Mouse (Mus musculus) ovary, postnatal 10 days (tissue): ENCODE results near the gene Ranbp1.
"Not testable (repeated sequence)": the region's sequence is repeated elsewhere in the genome, so short reads cannot be mapped to it uniquely, and the experiment has no call there.

Source experiments
- DNase-seq: peaks from one replicate; pipeline ENCODE4 v3.0.0; 2022; ENCODE audit warnings: low spot score

Gene Ranbp1

DNA sequence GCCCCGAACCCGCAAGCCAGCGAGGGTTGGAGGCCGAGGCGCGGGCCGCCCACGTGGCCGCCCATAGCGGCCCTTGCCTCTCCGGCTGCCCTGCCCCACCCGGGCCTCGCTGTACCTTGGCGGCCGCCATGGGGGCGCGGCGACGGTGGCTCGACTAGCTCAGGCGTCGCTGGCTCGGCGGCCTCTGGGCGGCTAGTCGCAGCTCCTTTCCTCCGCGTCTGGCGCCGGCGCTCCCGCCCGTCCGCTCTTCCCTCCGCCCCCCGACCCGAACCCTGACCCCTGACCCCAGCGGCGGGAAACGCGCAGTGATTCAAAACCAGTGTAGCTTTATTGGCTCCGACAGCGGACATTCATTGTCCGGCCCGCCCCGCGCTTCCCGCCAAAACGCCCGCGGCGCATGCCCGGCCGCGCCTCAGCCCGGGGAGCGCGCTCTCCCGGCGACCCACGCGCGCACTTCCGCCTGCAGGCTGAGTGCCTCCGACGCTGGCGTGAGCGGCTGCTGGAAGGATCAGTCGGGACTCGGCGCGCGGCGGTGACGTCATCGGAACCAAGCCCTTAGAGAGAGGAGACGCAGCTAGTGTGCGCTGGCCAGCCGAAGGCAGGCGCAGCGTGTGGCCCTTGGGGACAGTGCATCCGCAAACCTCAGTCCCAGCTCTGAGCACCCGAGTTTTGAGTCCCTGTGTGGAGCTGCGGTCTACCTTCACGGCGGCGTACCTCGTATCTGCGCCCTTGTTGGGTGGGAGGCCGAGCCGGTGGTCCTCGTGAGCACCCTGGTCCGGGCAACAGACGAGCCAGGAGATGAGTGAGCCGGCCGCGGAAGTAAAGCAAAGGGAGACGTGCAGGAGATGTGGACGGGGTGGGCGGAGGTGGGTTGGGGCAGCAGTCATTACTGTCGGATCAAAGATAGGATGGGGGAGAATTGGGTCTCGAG is at the start of gene Ranbp1, which contains the start of gene Trmt2a:
Gene Ranbp1, minus strand, starts transcription at position 300 of the 931 bp plus-strand sequence.
Gene Trmt2a, plus strand, starts transcription at position 247 of the 931 bp plus-strand sequence.
- peak; percentile 97 for DNase-seq

DNA sequence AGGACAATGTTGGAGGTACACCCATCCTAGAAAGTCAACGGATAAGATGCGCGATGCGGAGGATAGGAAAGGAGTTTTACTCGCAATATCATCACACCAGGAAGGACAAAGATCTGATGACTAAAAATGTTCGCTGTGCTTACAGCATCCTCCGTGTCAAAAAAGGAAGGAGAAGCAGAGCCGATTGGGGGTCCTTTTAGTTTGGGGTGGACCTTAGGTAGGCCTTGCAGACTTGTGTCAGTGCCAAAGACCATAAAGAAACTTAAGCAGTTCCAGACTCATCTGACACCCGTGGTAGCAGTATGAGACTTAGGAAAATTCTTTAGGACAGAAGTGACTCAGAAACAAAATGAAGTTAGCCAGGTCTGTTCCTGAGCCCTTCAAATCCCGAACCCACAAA is 41.1 kb upstream of the Ranbp1 start:
- not testable (repeated sequence) for DNase-seq

DNA sequence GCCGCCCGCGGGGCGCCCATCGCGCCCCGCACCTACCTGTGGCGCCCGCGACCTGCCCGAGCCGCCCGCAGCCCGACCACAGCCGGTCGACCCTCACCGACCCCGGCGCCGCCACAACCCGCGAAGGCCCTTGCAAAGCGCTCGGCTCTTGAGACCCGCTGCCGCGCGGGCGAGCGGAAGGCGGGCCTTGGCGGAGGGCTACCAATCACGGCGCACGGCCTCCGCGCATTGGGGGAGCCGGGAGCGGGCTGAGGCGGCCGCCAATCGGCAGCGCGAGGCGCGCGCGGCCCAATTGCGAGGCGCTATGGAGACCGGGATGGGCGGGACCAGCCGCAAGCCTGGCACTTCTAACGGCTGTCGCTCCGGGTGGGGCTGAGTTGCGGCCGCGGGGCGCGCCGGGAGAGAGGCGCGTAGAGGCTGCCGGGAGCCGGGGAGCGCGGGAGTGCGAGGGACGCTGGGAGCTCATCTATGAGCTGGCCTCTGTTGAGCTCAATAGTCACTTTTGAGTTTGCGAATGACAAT is 40.6 kb upstream of the Ranbp1 start, which contains the start of gene Dgcr8:
Gene Dgcr8, minus strand, starts transcription at position 180 of the 522 bp plus-strand sequence.
- peak; percentile 94 for DNase-seq

DNA sequence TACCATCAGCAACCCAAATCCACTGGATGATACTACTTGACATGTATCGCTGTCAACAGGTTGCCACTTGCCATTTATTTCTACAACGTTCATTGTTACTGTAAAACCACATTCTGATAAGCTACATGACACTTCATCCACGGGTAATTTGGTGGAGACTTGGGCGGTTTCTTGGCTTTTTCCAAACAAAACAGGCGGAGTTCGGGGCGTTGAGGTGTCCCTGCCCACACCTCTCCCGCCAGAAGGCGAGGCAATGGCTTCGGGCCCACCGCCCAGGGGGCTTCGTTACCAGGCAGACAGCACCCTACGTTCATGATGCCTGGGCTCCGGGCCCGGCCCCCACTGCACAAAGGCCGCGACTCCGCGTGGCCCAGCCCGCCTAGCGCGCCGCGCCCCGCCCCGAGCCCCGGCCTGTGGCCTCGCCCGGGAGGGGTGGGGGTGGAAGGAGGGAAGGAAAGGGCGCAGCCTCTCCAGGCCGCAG is 40.1 kb upstream of the Ranbp1 start:
- DNase-seq, result no peak

DNA sequence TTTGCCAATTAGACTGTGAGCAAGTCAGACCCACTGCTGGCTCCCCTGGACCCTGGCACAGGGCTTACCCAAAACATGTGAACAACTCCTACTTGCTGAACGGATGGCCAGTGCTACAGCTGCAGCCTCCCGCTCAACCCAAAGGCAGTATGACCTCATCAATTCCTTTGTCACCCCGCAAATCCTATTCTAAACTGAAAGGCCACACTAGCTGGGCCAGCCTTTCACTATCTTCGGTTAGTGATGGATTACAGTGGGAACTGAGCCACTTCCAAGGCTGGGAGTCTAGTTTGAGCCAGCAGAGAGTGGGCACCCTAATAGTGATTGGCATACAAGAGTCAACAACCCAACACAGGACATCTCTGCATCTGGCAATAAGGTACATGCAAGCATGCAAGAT is 39.6 kb upstream of the Ranbp1 start:
- no peak for DNase-seq

DNA sequence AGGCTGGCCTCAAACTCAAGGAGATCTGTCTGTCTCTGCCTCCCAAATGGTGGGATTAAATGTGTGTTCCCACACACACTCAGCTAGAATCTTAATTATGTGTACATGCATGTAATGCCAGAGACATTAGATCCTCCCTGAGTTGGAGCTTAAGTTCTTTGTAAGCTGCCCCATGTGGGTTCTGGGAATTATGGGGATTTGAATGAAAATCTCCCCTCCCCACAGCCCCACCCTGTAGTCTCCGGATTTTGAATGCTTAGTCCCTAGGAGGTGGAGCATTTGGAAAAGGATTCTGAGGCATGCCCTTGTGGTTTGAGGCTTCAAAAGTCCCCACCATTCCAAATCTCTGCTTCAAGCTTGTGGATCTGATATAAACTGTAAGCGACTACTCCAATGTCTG is 26.6 kb upstream of the Ranbp1 start:
- DNase-seq, result no peak

DNA sequence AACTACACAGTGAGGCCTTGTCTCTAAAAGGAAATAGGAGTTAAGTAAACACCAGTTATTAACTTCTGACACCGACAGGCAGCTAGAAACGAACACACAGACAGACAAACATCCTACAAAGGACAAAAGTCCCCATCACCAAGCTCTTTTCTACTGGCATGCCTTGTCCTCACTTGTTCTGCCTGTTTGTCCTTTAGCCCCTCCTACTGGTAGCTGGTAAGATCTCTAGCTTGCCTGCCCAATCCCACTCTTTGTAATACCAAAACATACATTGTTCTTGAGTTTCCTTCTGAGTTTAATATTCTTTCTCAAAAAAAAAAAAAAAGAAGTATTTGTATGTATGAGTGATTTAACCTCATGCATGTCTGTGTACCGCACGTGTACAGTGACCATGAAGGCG is 19.6 kb upstream of the Ranbp1 start:
- no peak for DNase-seq

DNA sequence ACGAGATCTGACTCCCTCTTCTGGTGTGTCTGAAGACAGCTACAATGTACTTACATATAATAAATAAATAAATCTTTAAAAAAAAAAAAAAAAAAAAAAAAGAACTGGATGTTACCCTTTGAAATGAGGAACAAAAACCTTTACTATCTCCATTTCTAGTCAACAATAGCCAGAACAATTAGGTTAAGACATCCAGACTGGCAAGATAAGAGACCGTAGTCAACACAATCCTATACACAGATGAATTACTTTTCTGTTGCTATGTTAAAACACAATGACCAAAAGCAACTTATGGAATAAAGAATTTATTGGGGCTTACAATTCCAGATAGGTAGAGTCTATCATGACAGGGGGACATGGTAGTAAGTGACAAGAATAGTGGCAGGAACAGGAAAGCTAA is 16.5 kb upstream of the Ranbp1 start:
- no peak for DNase-seq

DNA sequence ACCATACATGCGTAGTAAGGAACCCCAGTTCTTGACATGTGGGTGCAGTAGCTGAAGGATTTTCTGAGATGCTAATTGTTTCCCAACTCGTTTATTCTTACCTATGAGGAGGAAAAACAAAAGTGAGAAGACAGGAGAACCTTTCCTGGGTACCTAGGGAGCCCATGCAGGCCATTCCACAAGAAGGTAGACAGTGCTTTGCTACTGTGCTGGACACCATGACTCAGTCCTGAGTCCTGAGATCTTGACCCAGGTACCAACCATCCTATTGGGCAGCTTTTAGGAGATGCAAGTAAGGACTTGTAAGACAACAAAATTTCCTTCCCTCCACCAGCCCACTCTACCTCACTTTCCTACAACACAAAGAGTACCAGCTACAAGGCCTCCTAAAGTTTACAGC is 9.7 kb upstream of the Ranbp1 start, which contains the start of gene Gm49776:
Gene Gm49776, minus strand, starts transcription at position 101 of the 400 bp plus-strand sequence.
- DNase-seq, result no peak

DNA sequence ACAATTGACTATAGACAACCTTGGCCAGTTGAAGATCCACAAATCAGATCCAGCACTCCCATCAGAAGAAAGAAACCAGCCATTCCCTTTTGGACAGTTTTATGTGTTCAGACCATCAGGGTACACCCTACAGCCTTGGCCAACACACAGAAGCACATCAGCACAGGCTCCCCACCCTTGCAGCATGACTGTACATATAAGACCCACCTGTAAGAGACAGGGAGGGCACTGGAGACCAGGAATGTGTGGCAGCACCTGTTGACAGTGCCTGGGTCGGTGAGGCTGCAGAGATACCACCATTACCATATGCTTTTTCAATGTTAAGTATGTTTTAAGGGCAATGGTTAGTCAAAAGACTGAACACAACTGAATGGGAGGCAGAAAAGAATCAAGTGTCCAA is 5.3 kb upstream of the Ranbp1 start:
- no peak for DNase-seq

DNA sequence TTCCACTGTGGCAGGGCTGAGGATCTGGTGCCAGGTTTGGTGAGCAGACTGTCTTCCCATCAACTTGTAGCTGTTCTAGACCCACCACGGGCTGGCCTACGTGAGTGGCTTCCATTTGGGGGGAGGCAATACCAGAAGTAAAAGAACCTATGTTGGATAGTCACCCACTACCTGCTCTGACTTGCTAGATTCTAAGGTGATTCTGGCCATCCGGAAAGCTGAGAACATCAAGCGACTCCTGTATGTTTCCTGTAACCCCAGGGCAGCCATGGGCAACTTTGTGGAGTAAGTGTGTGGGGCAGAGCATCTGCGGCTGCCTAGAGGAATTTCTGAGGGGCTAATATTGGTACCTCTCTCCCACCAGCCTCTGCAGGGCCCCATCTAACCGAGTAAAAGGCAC is 4.2 kb upstream of the Ranbp1 start:
- DNase-seq, result no peak

DNA sequence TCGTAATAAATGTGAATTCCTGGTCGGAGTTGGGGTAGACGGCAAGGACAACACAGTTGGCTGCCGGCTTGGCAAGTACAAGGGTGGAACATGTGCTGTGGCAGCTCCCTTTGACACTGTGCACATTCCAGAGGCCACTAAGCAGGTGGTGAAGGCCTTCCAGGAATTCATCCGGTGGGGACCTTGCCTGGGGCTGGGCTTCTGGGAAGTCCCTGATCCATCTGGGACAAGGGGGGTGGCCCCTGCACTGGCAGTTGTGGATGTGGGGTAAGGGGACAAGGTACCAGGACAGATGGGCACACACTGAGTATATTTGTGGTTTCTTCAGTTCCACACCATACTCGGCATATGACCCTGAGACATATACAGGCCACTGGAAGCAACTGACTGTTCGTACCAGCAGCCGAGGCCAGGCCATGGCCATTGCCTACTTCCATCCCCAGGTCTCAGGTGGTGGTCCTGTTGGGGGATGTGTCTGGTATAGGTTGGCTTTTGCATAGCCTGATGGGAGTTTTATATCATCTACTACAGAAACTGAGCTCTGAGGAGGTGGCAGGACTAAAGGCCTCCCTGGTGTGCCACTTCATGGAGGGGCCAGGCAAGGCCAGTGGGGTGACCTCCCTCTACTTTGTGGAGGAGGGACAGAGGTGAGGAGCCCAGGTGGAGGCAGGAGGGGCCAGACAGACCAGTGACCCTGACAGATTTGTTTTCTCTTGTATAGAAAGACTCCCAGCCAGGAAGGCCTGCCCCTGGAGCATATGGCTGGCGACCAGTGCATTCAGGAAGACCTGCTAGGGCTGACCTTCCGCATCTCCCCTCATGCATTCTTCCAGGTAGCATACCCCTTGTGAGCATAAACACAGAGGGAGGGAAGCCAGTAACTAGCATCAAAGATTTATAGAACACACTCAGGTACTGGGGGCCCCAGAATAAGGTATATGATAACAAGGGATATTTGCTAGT is 2.6 kb upstream of the Ranbp1 start:
- no peak for DNase-seq

DNA sequence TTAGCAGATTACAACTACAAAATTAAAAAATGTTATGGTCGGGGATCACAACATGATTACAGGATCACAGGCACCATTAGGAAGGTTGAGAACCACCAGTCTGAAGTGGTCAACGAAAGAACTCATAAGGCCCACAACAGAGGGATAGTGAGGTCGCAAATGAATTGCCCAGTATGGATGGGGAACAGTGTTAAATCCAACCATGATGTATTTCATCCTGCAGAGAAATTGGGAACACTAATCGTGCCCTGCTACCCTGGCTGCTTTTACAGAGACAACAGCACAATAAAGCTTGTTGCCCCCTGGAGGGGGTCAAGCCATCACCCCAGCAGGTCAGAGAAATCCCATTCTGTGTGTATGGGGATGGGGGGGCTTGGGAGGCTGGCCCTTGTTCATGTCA is 1.7 kb upstream of the Ranbp1 start:
- DNase-seq, result no peak

DNA sequence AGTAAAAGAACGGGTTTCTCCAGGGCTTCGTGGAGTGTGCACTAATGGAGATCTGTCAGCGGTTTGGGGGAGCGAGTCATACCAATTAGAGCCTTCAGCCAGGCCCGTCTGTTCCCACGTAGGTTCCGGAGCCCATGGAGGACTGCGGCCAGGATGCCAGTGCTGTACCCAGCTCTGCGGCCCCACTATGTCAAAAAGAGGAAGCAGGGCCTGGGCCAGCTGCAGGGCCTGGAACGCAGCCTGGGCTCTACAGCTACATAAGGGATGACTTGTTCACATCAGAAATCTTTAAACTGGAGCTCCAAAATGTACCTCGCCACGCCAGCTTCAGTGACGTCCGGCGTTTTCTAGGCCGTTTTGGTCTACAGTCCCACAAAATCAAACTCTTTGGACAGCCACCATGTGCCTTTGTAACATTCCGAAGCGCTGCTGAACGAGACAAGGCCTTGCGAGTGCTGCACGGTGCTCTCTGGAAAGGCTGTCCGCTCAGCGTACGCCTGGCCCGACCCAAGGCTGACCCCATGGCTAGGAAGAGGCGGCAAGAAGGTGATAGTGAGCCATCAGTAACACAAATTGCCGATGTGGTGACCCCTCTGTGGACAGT is 934 bp upstream of the Ranbp1 start:
- peak; percentile 27 for DNase-seq

DNA sequence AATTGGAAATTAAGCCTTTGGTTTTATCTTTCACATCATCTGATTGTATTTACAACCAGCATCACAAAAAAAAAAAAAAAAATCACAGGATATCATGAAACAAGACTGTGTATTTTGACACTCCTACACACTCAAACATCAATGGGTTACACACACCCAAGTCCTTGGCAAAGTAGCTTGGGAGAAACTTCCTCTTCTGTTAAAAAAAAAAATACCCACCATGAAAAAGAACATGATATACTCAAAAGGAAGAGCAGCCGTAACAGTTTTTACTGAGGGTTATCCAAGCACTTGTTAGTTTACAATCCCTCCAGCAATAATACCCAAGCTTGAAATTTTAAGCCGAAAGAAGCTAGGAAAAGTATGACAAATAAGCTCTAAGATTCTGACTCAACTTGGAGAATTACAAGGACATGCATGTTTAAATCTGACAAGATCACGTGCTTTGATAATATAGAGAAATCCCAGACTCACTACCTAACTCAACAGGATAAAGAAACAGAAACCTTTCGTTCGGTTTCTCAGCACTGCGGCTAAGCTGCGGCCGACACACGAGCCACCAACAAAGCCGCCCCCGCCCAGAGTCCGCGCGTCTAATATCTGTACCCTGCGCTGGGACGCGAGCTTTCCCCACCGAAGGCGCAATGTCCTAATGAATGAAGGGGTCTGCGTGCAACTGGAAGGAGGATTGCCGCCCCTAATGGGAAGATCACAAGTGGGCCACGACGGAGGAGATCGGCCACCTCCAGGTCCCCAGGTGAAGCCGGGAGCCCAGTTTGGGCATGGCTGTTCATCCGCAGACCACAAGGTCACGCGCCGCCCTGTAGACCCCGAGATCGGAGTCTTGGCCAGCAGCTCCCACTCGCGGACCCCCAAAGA is 772 bp downstream of the Ranbp1 start:
- no peak for DNase-seq

DNA sequence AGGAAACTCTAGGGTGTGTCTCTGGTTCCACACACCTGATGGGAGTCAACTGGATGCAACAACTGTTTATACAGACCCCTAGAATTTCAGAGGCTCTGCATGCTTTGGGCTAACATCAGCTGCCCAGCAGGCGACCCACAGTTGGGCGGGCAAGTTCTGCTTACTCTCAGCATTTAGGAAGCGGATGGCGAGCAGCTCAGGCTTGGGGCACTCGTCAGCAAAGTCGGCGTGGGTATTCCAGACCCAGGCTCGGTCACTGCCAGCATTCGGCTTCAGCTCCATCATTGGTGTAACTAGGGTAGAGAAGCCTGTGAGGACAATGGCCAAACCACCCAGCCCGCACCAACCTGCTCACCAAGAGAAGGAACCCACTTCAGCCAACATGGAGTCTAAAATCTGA is 7.0 kb downstream of the Ranbp1 start:
- DNase-seq, result no peak

DNA sequence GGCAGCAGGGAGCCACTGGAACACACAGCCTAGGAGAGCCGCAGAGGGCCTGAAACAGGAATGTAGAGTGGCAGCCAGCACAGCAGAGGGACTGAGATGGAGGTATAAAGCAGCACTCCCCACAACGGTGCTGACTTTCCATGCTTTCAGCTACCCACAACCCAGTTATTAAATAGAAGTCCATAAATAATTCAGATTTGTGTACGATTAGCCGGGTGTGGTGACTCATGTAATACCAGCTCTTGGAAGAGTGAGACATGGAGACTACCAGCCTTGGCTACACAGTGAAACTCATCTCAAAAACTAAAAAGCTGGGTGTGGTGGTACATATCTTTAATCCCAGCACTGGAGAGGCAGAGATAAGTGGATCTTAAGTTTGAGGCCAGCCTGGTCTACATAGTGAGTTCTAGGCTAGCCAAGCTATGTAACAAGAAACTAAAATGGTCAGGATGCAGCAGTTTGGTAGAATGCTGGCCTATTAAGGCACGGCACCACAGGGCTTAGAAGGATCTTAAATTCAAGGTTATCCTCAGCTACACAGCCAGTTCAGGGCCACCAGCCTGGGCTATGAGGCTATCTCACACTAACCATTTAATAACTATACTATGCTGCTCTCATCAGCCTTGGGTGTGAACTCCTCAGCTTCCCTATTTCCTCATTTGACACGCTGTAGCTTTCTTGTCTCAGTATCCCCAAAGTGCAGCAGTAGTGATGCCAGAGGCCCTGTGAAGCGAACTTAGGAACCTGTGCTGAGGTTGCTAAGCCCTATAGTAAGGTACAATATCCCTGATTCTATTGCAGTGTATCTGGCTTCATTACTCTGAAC is 11.6 kb downstream of the Ranbp1 start:
- no peak for DNase-seq

DNA sequence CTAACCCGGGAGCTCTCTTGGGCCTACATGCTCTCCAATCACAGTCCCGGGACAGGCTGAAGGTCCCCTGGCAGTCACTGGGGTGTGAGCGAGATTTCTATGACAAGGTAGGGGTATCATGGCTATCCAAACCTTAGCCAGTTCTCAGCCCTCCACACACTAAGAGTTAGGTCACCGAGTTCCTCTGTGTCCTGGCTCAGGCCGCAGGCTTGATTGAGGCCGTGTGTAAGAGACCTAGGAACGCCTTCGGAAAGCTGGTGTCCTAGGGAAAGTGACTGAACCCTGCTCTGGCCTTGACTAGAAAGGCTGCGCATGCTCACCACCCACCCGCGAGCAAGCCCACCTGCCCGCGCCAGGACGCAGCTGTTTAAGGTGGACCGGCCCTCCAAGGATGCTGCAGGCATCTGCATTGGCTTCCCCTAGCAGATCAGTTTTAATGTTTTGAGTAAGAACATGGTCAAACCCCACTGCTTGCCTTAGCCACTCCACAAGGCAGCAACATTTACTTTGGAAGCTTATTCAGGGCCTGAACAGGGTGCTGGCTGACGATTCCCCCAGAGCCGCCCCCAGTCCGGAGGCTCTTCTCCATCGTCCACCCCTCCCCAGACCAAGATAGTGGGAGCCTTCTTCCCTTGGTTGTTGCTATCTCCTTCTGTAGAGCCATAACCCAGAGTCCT is 13.0 kb downstream of the Ranbp1 start:
- DNase-seq, result peak; percentile 56
